Mouse (Mus musculus) midbrain, embryonic 14.5 days (tissue): ENCODE data around the gene Rxfp2. TPM values are rescaled to one million over a fixed set of nuclear protein-coding genes. Genes with fewer than 3 reads are reported as not detected.

Source experiments
- ATAC-seq: fragments of 200-750 bp; cut with Nextera tagmentation; 2 replicates; pipeline ENCODE4 v1.8.0; 2017; ENCODE audit warnings: moderate number of reproducible peaks, moderate library complexity; ENCODE audit not compliant: low FRiP score, low TSS enrichment
- DNase-seq: peaks from one replicate; pipeline ENCODE4 v3.0.0-alpha.2; 2015
- H3K27ac ChIP-seq: fragments of 300-500 bp; sonication (generic); replicated peaks from 2 replicates; pipeline ENCODE4 v1.5.1; 2014; ENCODE audit warnings: mild to moderate bottlenecking, low read depth, low read length, moderate library complexity
- H3K27me3 ChIP-seq: fragments of 300-500 bp; sonication (generic); 2 replicates; pipeline ENCODE4 v1.6.1; 2014; ENCODE audit warnings: low read length, control low read depth, mixed read lengths; ENCODE audit not compliant: control insufficient read depth, insufficient read depth
- H3K36me3 ChIP-seq: fragments of 300-500 bp; sonication (generic); 2 replicates; pipeline ENCODE4 v1.6.1; 2014; ENCODE audit warnings: low read length, control low read depth; ENCODE audit not compliant: control insufficient read depth, insufficient read depth
- H3K4me1 ChIP-seq: fragments of 300-500 bp; sonication (generic); 2 replicates; pipeline ENCODE4 v1.6.1; 2014; ENCODE audit warnings: mild to moderate bottlenecking, antibody characterized with exemption, low read length, control low read depth; ENCODE audit not compliant: control insufficient read depth, insufficient read depth
- H3K4me2 ChIP-seq: fragments of 300-500 bp; sonication (generic); 2 replicates; pipeline ENCODE4 v1.6.1; 2014; ENCODE audit warnings: mild to moderate bottlenecking, low read length, moderate library complexity
- H3K4me3 ChIP-seq: fragments of 300-500 bp; sonication (generic); replicated peaks from 2 replicates; pipeline ENCODE4 v1.5.1; 2014; ENCODE audit warnings: low read depth, low read length
- H3K9ac ChIP-seq: fragments of 300-500 bp; sonication (generic); replicated peaks from 2 replicates; pipeline ENCODE4 v1.6.1; 2014; ENCODE audit warnings: mild to moderate bottlenecking, low read length, moderate library complexity
- H3K9me3 ChIP-seq: fragments of 300-500 bp; sonication (generic); 2 replicates; pipeline ENCODE4 v1.6.1; 2016; ENCODE audit warnings: low read length, control low read depth, mixed read lengths; ENCODE audit not compliant: control insufficient read depth
- WGBS: fragments of 180-500 bp; shearing (Covaris S2); extraction: QIAGEN DNeasy Blood & Tissue Kit; methylation state at CpG from one replicate; pipeline ENCODE4 v1.1.7; 2014; 5-methylcytosine and 5-hydroxymethylcytosine counted together
- polyA plus RNA-seq: library from polyadenylated mRNA; unstranded; fragments of >200 nt; fragmentation: Nextera tagmentation; extraction: Ambion mirVana; gene quantifications from 2 replicates; pipeline ENCODE4 v1.2.1, GENCODE M21; 2014

Gene Rxfp2
- polyA plus RNA-seq, 1 experiment from 2014 or later = 1.0 TPM

DNA sequence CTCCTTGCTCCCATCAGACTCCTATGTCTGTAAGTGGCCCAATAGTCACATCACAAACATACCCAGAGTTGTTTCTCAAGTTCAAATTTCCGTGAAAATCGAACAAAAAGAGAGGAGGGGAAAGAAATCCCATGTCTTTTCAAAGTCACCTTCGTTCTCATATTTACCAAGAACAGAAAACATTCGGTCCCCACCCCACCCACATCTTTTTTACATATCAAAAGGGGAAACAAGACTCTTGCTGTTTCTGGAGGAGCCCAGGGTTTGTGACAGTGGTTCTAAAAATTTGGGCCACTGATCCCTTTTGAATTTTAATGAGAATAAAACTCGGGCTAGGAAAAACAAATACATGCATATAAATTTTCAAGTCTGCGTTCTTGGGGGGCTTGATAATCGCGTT, 92.8 kb downstream of the Rxfp2 start:
- Histone ChIP-seq H3K9ac (no peak overlapping the region), H3K4me1 (peaks cover 15% of the 10 kb centered on the region), H3K36me3 (no peaks in the 10 kb centered on the region), H3K9me3 (no peaks in the 10 kb centered on the region), H3K4me2 (no peak overlapping the region), H3K4me3 (no peak overlapping the region), H3K27me3 (no peaks in the 10 kb centered on the region), H3K27ac (no peak overlapping the region)
- WGBS = 46% methylated on average over 8 of the region's 8 CpGs
- no peak for DNase-seq
- ATAC-seq = no peak

DNA sequence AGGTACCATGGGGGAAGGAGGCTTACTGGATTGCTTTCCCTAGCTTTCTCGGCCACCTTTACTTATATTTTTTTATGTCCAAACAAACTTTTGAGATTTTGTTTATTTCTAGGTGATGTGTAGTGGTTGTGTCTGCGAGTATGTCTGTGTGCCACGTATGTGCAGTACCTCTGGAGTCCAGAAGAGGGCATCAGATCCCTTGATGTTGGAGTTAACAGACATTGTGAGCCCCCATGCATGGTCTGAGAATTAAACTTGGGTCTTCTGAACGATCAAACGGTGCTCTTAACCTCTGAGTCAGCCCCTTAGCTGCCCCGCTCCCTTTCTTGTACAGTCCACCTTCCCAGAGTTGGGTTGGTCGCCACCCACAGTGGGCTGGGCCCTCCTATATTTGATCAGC, 95.5 kb downstream of the Rxfp2 start:
- Histone ChIP-seq H3K27me3 (no peaks in the 10 kb centered on the region), H3K4me2 (no peak overlapping the region), H3K36me3 (no peaks in the 10 kb centered on the region), H3K4me1 (peaks cover 19% of the 10 kb centered on the region), H3K9ac (no peak overlapping the region), H3K4me3 (no peak overlapping the region), H3K27ac (no peak overlapping the region), H3K9me3 (no peaks in the 10 kb centered on the region)
- DNase-seq (no peak), ATAC-seq (no peak)
- WGBS = 80% methylated on average over 7 of the region's 7 CpGs

DNA sequence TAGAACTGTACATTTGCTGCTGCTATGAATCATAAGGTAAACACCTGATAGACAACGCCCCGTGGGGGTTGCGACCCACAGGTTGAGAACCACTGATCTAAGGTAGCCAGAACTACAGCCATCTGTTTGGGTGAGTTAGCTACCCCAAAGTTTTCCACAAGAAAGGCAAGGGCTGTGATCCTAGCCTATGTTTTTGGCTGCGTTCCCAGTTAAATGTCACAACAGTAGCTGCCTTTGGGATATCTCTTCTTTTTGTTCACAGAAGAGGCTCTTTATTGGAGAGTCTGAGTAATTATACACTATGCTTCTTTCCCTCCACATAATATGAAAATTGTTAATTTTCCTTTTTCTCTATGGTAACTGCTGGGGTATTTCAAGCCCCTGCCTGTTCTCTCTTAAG, 96.3 kb downstream of the Rxfp2 start:
- H3K27me3 ChIP-seq = no peaks in the 10 kb centered on the region
- no peaks in the 10 kb centered on the region for H3K36me3 ChIP-seq
- H3K4me3 ChIP-seq = no peak overlapping the region
- H3K9me3 ChIP-seq = no peaks in the 10 kb centered on the region
- no peak overlapping the region for H3K4me2 ChIP-seq
- no peak overlapping the region for H3K27ac ChIP-seq
- H3K9ac ChIP-seq = no peak overlapping the region
- ATAC-seq (no peak), DNase-seq (peak; percentile 29)
- peaks cover 19% of the 10 kb centered on the region for H3K4me1 ChIP-seq
- WGBS = 91% methylated on average over 4 of the region's 4 CpGs

DNA sequence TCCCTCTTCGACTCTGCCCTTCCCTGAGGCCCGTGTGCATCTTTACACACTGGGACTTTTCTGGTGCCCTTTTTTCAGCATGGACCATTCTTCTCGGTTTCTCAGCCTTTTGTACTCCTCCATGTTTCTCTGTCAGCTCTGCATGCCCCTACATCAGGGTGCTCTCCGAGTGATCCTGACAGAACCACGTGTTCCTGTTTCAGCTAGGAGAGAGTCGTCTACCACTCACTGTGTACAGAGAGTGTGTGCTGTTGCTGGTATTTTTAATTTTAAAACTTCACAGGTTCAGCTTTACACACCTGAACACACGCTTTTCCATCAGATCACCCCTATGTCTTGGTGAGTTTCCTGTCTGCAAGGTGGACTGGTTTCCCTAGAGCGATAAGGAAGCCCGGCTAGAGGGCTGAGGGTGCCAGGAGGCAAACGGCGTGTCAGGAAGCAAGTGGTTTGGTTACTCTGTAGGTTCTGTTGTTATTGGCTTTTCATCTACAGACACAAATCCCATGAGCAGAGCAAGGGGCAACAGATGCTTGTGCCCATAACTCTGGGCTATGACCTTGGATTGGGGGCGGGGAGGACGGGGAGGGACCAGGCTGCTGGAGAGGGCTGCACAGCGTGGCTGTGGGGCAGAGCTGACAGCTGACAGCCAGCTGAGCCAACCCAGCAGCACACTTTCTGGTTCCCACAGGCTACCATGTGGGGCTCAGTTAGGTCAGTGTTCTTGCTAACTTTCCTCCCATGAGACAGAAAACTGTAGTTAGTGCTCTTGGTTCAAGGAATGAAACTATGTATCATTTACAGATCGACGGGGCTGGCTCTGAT, 97.0 kb downstream of the Rxfp2 start:
- peaks cover 19% of the 10 kb centered on the region for H3K4me1 ChIP-seq
- no peak overlapping the region for H3K9ac ChIP-seq
- ATAC-seq = no peak
- H3K4me3 ChIP-seq = no peak overlapping the region
- H3K9me3 ChIP-seq = no peaks in the 10 kb centered on the region
- no peaks in the 10 kb centered on the region for H3K27me3 ChIP-seq
- H3K36me3 ChIP-seq = no peaks in the 10 kb centered on the region
- no peak overlapping the region for H3K27ac ChIP-seq
- 54% methylated on average over 16 of the region's 16 CpGs for WGBS
- DNase-seq = peak; percentile 17
- no peak overlapping the region for H3K4me2 ChIP-seq

DNA sequence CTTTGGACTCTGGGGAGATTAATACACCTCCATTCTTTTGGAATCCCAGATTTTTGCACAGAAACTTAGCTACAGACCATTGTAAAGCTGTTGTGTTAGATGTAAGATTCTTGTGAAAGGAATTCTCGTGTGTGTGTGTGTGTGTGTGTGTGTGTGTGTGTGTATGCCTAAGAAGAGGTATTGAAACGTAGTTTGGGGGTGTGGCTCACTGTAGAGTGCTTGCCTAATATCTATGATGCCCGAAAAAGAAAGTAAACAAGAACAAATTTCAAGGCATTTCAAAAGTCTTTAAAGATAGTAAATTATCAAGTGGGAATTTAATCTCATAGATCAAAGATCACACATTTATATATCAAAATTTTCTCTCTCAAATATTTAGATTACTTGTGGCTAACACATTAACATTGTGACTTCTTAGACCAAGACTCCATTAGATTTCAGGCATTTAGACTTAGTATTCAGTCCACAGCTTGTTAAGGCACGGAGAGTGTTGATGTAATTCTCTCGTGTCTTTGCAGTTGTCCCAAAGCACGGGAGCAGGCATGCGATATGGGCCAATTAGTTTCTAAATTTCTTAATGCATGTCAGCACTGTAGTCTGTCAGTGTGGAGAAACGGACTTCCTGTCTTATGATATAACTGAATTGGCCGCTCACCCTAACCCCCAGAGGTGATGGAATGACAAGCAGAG, 97.9 kb downstream of the Rxfp2 start:
- no peaks in the 10 kb centered on the region for H3K9me3 ChIP-seq
- no peaks in the 10 kb centered on the region for H3K36me3 ChIP-seq
- H3K4me3 ChIP-seq = no peak overlapping the region
- WGBS = 67% methylated on average over 9 of the region's 9 CpGs
- no peak overlapping the region for H3K9ac ChIP-seq
- no peak overlapping the region for H3K4me2 ChIP-seq
- DNase-seq = no peak
- no peak overlapping the region for H3K27ac ChIP-seq
- ATAC-seq = no peak
- H3K27me3 ChIP-seq = no peaks in the 10 kb centered on the region
- H3K4me1 ChIP-seq = peaks cover 19% of the 10 kb centered on the region

DNA sequence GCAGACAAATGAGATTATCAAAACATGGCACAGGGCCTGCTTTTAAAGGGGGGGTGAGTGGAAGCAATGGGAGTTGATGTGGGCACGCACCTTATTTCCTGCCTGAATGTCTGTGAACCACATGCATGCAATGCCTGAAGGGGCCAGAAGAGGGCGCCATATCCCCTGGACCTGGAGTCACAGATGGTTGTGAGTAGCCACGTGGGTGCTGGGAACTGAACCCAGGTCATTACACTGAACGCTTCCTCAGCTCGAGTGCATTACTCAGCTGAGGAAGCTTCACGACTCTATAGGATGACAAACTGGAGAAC, 98.4 kb downstream of the Rxfp2 start:
- 85% methylated on average over 6 of the region's 6 CpGs for WGBS
- H3K27ac ChIP-seq = no peak overlapping the region
- H3K9ac ChIP-seq = no peak overlapping the region
- H3K36me3 ChIP-seq = no peaks in the 10 kb centered on the region
- no peak overlapping the region for H3K4me3 ChIP-seq
- ATAC-seq (no peak), DNase-seq (no peak)
- H3K4me1 ChIP-seq = peaks cover 19% of the 10 kb centered on the region
- H3K9me3 ChIP-seq = no peaks in the 10 kb centered on the region
- H3K27me3 ChIP-seq = no peaks in the 10 kb centered on the region
- no peak overlapping the region for H3K4me2 ChIP-seq

DNA sequence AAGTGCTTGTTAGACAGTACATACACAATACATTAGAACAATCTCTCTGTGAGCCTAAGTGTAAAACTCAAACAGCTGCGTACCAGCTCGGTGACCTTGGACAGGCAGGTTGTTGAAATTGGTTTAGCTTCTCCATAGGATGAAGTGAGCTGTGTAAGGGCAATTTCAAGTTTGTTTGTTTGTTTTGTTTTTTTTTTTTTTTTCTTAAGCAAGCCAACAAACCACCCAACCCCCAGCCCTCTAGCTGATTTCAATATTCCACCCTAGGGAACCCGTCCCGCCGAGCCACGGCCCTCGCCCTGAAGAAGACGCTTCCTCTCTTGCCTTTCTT, 99.6 kb downstream of the Rxfp2 start:
- 23% methylated on average over 8 of the region's 8 CpGs for WGBS
- Histone ChIP-seq H3K4me3 (peak overlapping the region; percentile 68), H3K9ac (peak overlapping the region; percentile 76; the same call in 1 of the 2 replicates), H3K27me3 (no peaks in the 10 kb centered on the region), H3K27ac (no peak overlapping the region; the same call in 1 of the 2 replicates), H3K36me3 (no peaks in the 10 kb centered on the region), H3K4me1 (peaks cover 19% of the 10 kb centered on the region), H3K9me3 (no peaks in the 10 kb centered on the region), H3K4me2 (peak overlapping the region; percentile 79)
- no peak for DNase-seq
- no peak; the same call in 1 of the 2 replicates for ATAC-seq

DNA sequence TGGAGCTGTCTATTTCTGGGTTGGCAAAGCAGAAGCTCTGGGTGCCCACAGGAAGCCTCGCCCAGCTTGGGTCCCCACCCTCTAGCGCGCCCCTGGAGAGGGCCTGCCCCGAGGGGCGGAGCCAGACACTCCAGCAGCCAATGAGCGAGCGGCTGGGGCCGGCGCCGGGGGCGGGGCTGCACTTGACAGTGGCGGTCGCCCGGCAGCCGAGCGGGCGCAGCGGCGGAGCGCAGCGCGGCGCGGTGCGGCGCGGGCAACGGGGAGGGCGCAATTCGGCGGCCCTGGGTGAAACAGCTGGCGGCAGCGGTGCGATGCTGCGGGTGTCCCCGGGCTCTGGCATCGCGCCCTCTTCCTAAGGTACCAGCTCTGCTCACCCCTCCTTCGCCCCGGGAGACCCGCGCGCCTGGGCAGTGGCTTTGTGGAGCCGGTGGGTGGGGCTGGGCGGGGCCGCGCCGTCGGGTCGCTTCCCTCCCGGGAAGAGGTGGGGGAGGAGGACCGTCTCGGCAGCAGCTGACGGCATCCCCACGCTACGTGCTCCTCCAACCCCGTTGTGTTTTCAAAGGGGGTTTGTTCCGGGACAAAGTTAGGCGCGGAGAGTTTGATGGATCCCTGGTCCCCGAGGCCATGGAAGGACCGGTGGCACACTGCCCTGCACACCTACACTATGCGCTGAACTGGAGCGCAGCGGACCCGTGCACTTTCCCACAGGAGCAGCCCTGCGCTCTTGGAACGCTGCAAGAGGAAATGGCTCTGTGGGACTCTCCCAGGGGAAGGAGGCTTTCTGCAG, 100.2 kb downstream of the Rxfp2 start, which contains the start of gene Fry:
Fry (plus strand) TSS at position 191 of the 787 bp plus-strand sequence.
- DNase-seq = peak; percentile 95
- WGBS = under 1% methylated on average over 66 of the region's 68 CpGs
- Histone ChIP-seq H3K4me3 (peak within 1 kb of the TSS; percentile 68), H3K27ac (peak within 1 kb of the TSS; percentile 70), H3K9ac (peak within 1 kb of the TSS; percentile 76), H3K36me3 (no peaks in the 10 kb centered on the region), H3K9me3 (no peaks in the 10 kb centered on the region), H3K4me1 (peaks cover 19% of the 10 kb centered on the region), H3K4me2 (peak within 1 kb of the TSS; percentile 79), H3K27me3 (no peaks in the 10 kb centered on the region)
- peak; percentile 98 for ATAC-seq
